Mouse (Mus musculus) spleen, adult 2 months (tissue): ENCODE results near the gene Cryl1.

Experiments
- CTCF ChIP-seq: fragments of 200-500 bp; IDR thresholded peaks from 2 replicates; pipeline ENCODE4 v1.5.1; 2011; ENCODE audit warnings: mild to moderate bottlenecking, inconsistent platforms; ENCODE audit not compliant: insufficient read depth, insufficient read length, insufficient replicate concordance; ENCODE audit errors: extremely low read depth
- POLR2A ChIP-seq: fragments of 200-500 bp; IDR thresholded peaks from 2 replicates; pipeline ENCODE4 v1.6.1; 2011; ENCODE audit warnings: low read depth, low read length, inconsistent platforms

- TF ChIP-seq POLR2A (no peak), CTCF (no peak)
Observed at GRCm38 (mm10) chr14:57424212-57424561, 25.9 kb upstream of the Cryl1 start.
